Mouse (Mus musculus) neural tube, embryonic 14.5 days (tissue): ENCODE measurements around the gene Cldn15. TPM values are rescaled to one million over a fixed set of nuclear protein-coding genes. Genes with fewer than 3 reads are reported as not detected.

Source experiments
- ATAC-seq: fragments of 200-750 bp; cut with Nextera tagmentation; 2 replicates; pipeline ENCODE4 v1.8.0; 2017; ENCODE audit warnings: low read depth, mild to moderate bottlenecking, moderate TSS enrichment, moderate library complexity
- H3K27ac ChIP-seq: fragments of 300-500 bp; sonication (generic); 2 replicates; pipeline ENCODE4 v1.5.1; 2014; ENCODE audit warnings: low read depth, mild to moderate bottlenecking, control low read depth, low read length, moderate library complexity, mixed read lengths
- H3K27me3 ChIP-seq: fragments of 300-500 bp; sonication (generic); 2 replicates; pipeline ENCODE4 v1.6.1; 2014; ENCODE audit warnings: low read length; ENCODE audit not compliant: control insufficient read depth, insufficient read depth
- H3K36me3 ChIP-seq: fragments of 300-500 bp; sonication (generic); 2 replicates; pipeline ENCODE4 v1.6.1; 2014; ENCODE audit warnings: low read length, mixed read lengths; ENCODE audit not compliant: control insufficient read depth, insufficient read depth
- H3K4me1 ChIP-seq: fragments of 300-500 bp; sonication (generic); 2 replicates; pipeline ENCODE4 v1.6.1; 2014; ENCODE audit warnings: low read length; ENCODE audit not compliant: control insufficient read depth, insufficient read depth
- H3K4me2 ChIP-seq: fragments of 300-500 bp; sonication (generic); 2 replicates; pipeline ENCODE4 v1.6.1; 2014; ENCODE audit warnings: mild to moderate bottlenecking, low read depth, low read length, control low read depth
- H3K4me3 ChIP-seq: fragments of 300-500 bp; sonication (generic); 2 replicates; pipeline ENCODE4 v1.5.1; 2014; ENCODE audit warnings: low read depth, low read length, control low read depth, mixed read lengths
- H3K9ac ChIP-seq: fragments of 300-500 bp; sonication (generic); replicated peaks from 2 replicates; pipeline ENCODE4 v1.6.1; 2014; ENCODE audit warnings: low read depth, mild to moderate bottlenecking, control low read depth, low read length, mixed read lengths
- H3K9me3 ChIP-seq: fragments of 300-500 bp; sonication (generic); 2 replicates; pipeline ENCODE4 v1.6.1; 2016; ENCODE audit warnings: low read length; ENCODE audit not compliant: control insufficient read depth
- WGBS: fragments of 180-500 bp; shearing (Covaris S2); extraction: QIAGEN DNeasy Blood & Tissue Kit; methylation state at CpG from one replicate; pipeline ENCODE4 v1.1.7; 2014; 5-methylcytosine and 5-hydroxymethylcytosine counted together
- polyA plus RNA-seq: library from polyadenylated mRNA; unstranded; fragments of >200 nt; fragmentation: Nextera tagmentation; extraction: Ambion mirVana; gene quantifications from 2 replicates; pipeline ENCODE4 v1.2.1, GENCODE M21; 2014

Gene Cldn15
- polyA plus RNA-seq: 0.12 and 0.39 TPM in 2 replicates

GRCm38 (mm10) chr5:136966331-136966730 is at the start of gene Cldn15:
Cldn15 (plus strand) TSS chr5:136966616.
- Histone ChIP-seq H3K4me3 (no peak within 1 kb of the TSS), H3K27me3 (no peaks in the 10 kb centered on the region), H3K9me3 (no peaks in the 10 kb centered on the region), H3K4me1 (peaks cover 5% of the 10 kb centered on the region; the same call in 1 of the 2 replicates), H3K27ac (no peak within 1 kb of the TSS), H3K4me2 (no peak within 1 kb of the TSS), H3K9ac (no peak within 1 kb of the TSS), H3K36me3 (peaks cover 29% of the 10 kb centered on the region)
- ATAC-seq: no peak
- 45% methylated on average over 6 of the region's 6 CpGs for WGBS

GRCm38 (mm10) chr5:136917613-136918242 is 48.7 kb upstream of the Cldn15 start:
- Histone ChIP-seq H3K9ac (no peak overlapping the region), H3K9me3 (no peaks in the 10 kb centered on the region), H3K36me3 (peaks cover 3% of the 10 kb centered on the region; the same call in 1 of the 2 replicates), H3K27me3 (no peaks in the 10 kb centered on the region), H3K27ac (no peak overlapping the region), H3K4me2 (no peak overlapping the region), H3K4me1 (peaks cover 4% of the 10 kb centered on the region; the same call in 1 of the 2 replicates), H3K4me3 (no peak overlapping the region)
- WGBS: 96% methylated on average over 8 of the region's 8 CpGs
- no peak for ATAC-seq

GRCm38 (mm10) chr5:136918655-136919472 is 47.6 kb upstream of the Cldn15 start:
- WGBS: 3% methylated on average over 38 of the region's 38 CpGs
- H3K9ac ChIP-seq: peak overlapping the region; percentile 69
- peaks cover 4% of the 10 kb centered on the region; the same call in 1 of the 2 replicates for H3K4me1 ChIP-seq
- no peaks in the 10 kb centered on the region for H3K36me3 ChIP-seq
- H3K9me3 ChIP-seq: no peaks in the 10 kb centered on the region
- peak overlapping the region; percentile 67 for H3K27ac ChIP-seq
- peak; percentile 90 for ATAC-seq
- H3K4me3 ChIP-seq: peak overlapping the region; percentile 55
- H3K4me2 ChIP-seq: peak overlapping the region; percentile 83
- no peaks in the 10 kb centered on the region for H3K27me3 ChIP-seq

GRCm38 (mm10) chr5:136919546-136920301 is 46.7 kb upstream of the Cldn15 start:
- peak overlapping the region; percentile 83 for H3K4me2 ChIP-seq
- H3K4me3 ChIP-seq: peak overlapping the region; percentile 55
- ATAC-seq: peak; percentile 16; the same call in 1 of the 2 replicates
- no peaks in the 10 kb centered on the region for H3K9me3 ChIP-seq
- 29% methylated on average over 16 of the region's 18 CpGs for WGBS
- H3K9ac ChIP-seq: peak overlapping the region; percentile 69
- H3K27ac ChIP-seq: no peak overlapping the region
- no peaks in the 10 kb centered on the region for H3K27me3 ChIP-seq
- H3K36me3 ChIP-seq: no peaks in the 10 kb centered on the region
- H3K4me1 ChIP-seq: peaks cover 4% of the 10 kb centered on the region; the same call in 1 of the 2 replicates

GRCm38 (mm10) chr5:136922830-136923229 is 43.6 kb upstream of the Cldn15 start:
- WGBS: 86% methylated on average over 9 of the region's 9 CpGs
- no peak for ATAC-seq

GRCm38 (mm10) chr5:136923751-136924478 is 42.5 kb upstream of the Cldn15 start:
- no peaks in the 10 kb centered on the region for H3K9me3 ChIP-seq
- no peak overlapping the region for H3K4me3 ChIP-seq
- peaks cover 4% of the 10 kb centered on the region; the same call in 1 of the 2 replicates for H3K4me1 ChIP-seq
- H3K9ac ChIP-seq: no peak overlapping the region
- H3K36me3 ChIP-seq: no peaks in the 10 kb centered on the region
- WGBS: 81% methylated on average over 7 of the region's 7 CpGs
- no peak for ATAC-seq
- no peak overlapping the region for H3K27ac ChIP-seq
- no peaks in the 10 kb centered on the region for H3K27me3 ChIP-seq
- no peak overlapping the region for H3K4me2 ChIP-seq

More at GRCm38 (mm10) chr5:136922830-136923229, 43.6 kb upstream of the Cldn15 start:
- Histone ChIP-seq H3K9me3 (no peaks in the 10 kb centered on the region), H3K27me3 (no peaks in the 10 kb centered on the region), H3K27ac (no peak overlapping the region), H3K36me3 (no peaks in the 10 kb centered on the region), H3K9ac (no peak overlapping the region), H3K4me3 (no peak overlapping the region), H3K4me2 (no peak overlapping the region), H3K4me1 (peaks cover 4% of the 10 kb centered on the region; the same call in 1 of the 2 replicates)

- H3K27me3 ChIP-seq: no peaks in the 10 kb centered on the region
- no peak overlapping the region for H3K9ac ChIP-seq
- H3K4me1 ChIP-seq: no peaks in the 10 kb centered on the region
- ATAC-seq: peak; percentile 76
- H3K4me2 ChIP-seq: no peak overlapping the region
- no peaks in the 10 kb centered on the region for H3K36me3 ChIP-seq
- 19% methylated on average over 4 of the region's 4 CpGs for WGBS
- H3K27ac ChIP-seq: no peak overlapping the region
- no peak overlapping the region for H3K4me3 ChIP-seq
- no peaks in the 10 kb centered on the region for H3K9me3 ChIP-seq
Measured at GRCm38 (mm10) chr5:136929073-136929472, 37.3 kb upstream of the Cldn15 start.

GRCm38 (mm10) chr5:136931896-136932295 is 34.5 kb upstream of the Cldn15 start:
- H3K9me3 ChIP-seq: no peaks in the 10 kb centered on the region
- no peak for ATAC-seq
- 66% methylated on average over 14 of the region's 14 CpGs for WGBS
- H3K4me3 ChIP-seq: no peak overlapping the region
- no peaks in the 10 kb centered on the region for H3K36me3 ChIP-seq
- no peak overlapping the region for H3K27ac ChIP-seq
- H3K4me1 ChIP-seq: no peaks in the 10 kb centered on the region
- H3K4me2 ChIP-seq: no peak overlapping the region
- no peak overlapping the region for H3K9ac ChIP-seq
- no peaks in the 10 kb centered on the region for H3K27me3 ChIP-seq
